Mouse (Mus musculus) kidney, postnatal 25 days (tissue): ENCODE measurements around the gene Fmod.
A peak's percentile ranks its signal among the peaks of the same experiment; 100 is the strongest.

Source experiments
- DNase-seq, 2 experiments: peaks; one replicate each; pipeline ENCODE4 v3.0.0; 2021; ENCODE audit warnings: mixed read lengths in 2 of 2

The Fmod gene

GRCm38 (mm10) chr1:134037172-134037571, at the start of gene Fmod:
Fmod (plus strand) TSS chr1:134037254.
- no peak for DNase-seq

GRCm38 (mm10) chr1:133988845-133989244, 48.2 kb upstream of the Fmod start:
- DNase-seq = peak in 1 of 2 experiments; percentile 40

- no peak for DNase-seq
These were observed 45.8 kb upstream of the Fmod start for GRCm38 (mm10) chr1:133991277-133991676.

GRCm38 (mm10) chr1:134005490-134005889, 31.6 kb upstream of the Fmod start:
- no peak for DNase-seq

- peak; percentile 9 to 40 for DNase-seq
These were observed 30.8 kb upstream of the Fmod start for GRCm38 (mm10) chr1:134006105-134006764.

- DNase-seq = no peak
These were observed 12.6 kb upstream of the Fmod start for GRCm38 (mm10) chr1:134024293-134024971.

GRCm38 (mm10) chr1:134025975-134026374, 11.1 kb upstream of the Fmod start:
- no peak for DNase-seq

GRCm38 (mm10) chr1:134026741-134027140, 10.3 kb upstream of the Fmod start:
- no peak for DNase-seq

GRCm38 (mm10) chr1:134028161-134028846, 8.8 kb upstream of the Fmod start:
- peak; percentile 64 to 78 for DNase-seq

- no peak for DNase-seq
These were observed 562 bp upstream of the Fmod start for GRCm38 (mm10) chr1:134036492-134036891.

GRCm38 (mm10) chr1:134038336-134038735, 1.3 kb downstream of the Fmod start:
- no peak for DNase-seq

GRCm38 (mm10) chr1:134039361-134039760, 2.3 kb downstream of the Fmod start:
- DNase-seq = no peak

GRCm38 (mm10) chr1:134041900-134042299, 4.8 kb downstream of the Fmod start:
- DNase-seq = peak; percentile 46 to 66

GRCm38 (mm10) chr1:134042341-134042740, 5.3 kb downstream of the Fmod start:
- no peak for DNase-seq

- DNase-seq = no peak
These were observed 7.8 kb downstream of the Fmod start for GRCm38 (mm10) chr1:134044805-134045204.

GRCm38 (mm10) chr1:134045971-134046370, 8.9 kb downstream of the Fmod start:
- DNase-seq = peak; percentile 80 to 82

GRCm38 (mm10) chr1:134046387-134046786, 9.3 kb downstream of the Fmod start:
- DNase-seq = no peak

- DNase-seq = no peak
These were observed 10.4 kb downstream of the Fmod start for GRCm38 (mm10) chr1:134047431-134047830.

- DNase-seq = peak; percentile 77 to 80
These were observed 11.7 kb downstream of the Fmod start for GRCm38 (mm10) chr1:134048759-134049158.

- DNase-seq = no peak
These were observed 12.5 kb downstream of the Fmod start for GRCm38 (mm10) chr1:134049542-134049941.

GRCm38 (mm10) chr1:134053207-134053606, 16.2 kb downstream of the Fmod start:
- peak; percentile 87 to 95 for DNase-seq

- DNase-seq = peak in 1 of 2 experiments; percentile 47
These were observed 18.0 kb downstream of the Fmod start for GRCm38 (mm10) chr1:134055058-134055457.

- no peak for DNase-seq
These were observed 18.7 kb downstream of the Fmod start for GRCm38 (mm10) chr1:134055666-134056245.
